Comparison of ENCODE assay signal across 12 mouse cellular contexts in genomic region chr11:52163926-52164325, GRCm38 (mm10). TPM values are rescaled to one million over a fixed set of nuclear protein-coding genes. Genes with fewer than 3 reads are reported as not detected.
DNase-seq lines count a peak whose midpoint lies in the region; ATAC-seq and TF ChIP-seq lines count a peak whose summit lies in the region.
"Had no signal": no experiment of that assay in that cellular context is flagged by ENCODE, and none has a peak within 500 bp of the region (broad histone marks: within the 10 kb centered on the region; RNA-seq: fewer than 3 reads in every experiment).

No protein-coding gene starts in this region.

- H3K27ac ChIP-seq in kidney, embryonic 15.5 days, result no peak overlapping the region
- H3K27ac ChIP-seq in lung, postnatal 0 days (ENCODE audit: low read length), result no peak overlapping the region
- H3K27ac ChIP-seq: hindbrain, embryonic 14.5 days; left cerebral cortex, adult 2 months had no signal

- no peak overlapping the region for H3K9ac ChIP-seq in kidney, embryonic 15.5 days
- no peak overlapping the region for H3K9ac ChIP-seq in lung, postnatal 0 days (replicated peaks; ENCODE audit: low read depth)
- H3K9ac ChIP-seq: hindbrain, embryonic 14.5 days had no signal

- H3K9me3 ChIP-seq in kidney, embryonic 15.5 days (replicated peaks), result no peaks in the 10 kb centered on the region
- no peaks in the 10 kb centered on the region for H3K9me3 ChIP-seq in lung, postnatal 0 days (ENCODE audit: low read length)

- H3K27me3 ChIP-seq in kidney, embryonic 15.5 days, result peaks cover 27% of the 10 kb centered on the region
- no peaks in the 10 kb centered on the region for H3K27me3 ChIP-seq in lung, postnatal 0 days (replicated peaks; ENCODE audit: insufficient read depth, low read length)

- no peak overlapping the region for H3K4me3 ChIP-seq in kidney, embryonic 15.5 days (replicated peaks)
- no peak overlapping the region for H3K4me3 ChIP-seq in lung, postnatal 0 days (ENCODE audit: low read depth, low read length)
- H3K4me3 ChIP-seq: left cerebral cortex, adult 2 months had no signal

- peak; percentile 62 for DNase-seq in kidney, adult 18-20 months
- peak; percentile 58 for DNase-seq in adrenal gland, postnatal 25 days
- peak; percentile 42 to 60 for DNase-seq in heart, postnatal 36 days
- DNase-seq in lung, postnatal 0 days (ENCODE audit: low spot score), result no peak
- DNase-seq in thymus, postnatal 36 days, result no peak
- DNase-seq: cerebellum, adult 8-10 months had no signal

- no peak overlapping the region for H3K4me2 ChIP-seq in kidney, embryonic 15.5 days
- H3K4me2 ChIP-seq in lung, postnatal 0 days (replicated peaks; ENCODE audit: low read depth, low read length), result no peak overlapping the region
- H3K4me2 ChIP-seq: hindbrain, embryonic 14.5 days had no signal

- no peaks in the 10 kb centered on the region for H3K36me3 ChIP-seq in kidney, embryonic 15.5 days
- no peaks in the 10 kb centered on the region for H3K36me3 ChIP-seq in lung, postnatal 0 days (ENCODE audit: insufficient read depth, low read length)

- TF ChIP-seq EP300 in lung, postnatal 0 days (IDR thresholded peaks at IDR 0.05), result no peak

- WGBS in kidney, embryonic 15.5 days, result 36% methylated on average over 10 of the region's 10 CpGs
- 35% methylated on average over 10 of the region's 10 CpGs for WGBS in lung, postnatal 0 days

- TF ChIP-seq CTCF in lung, postnatal 0 days (IDR thresholded peaks at IDR 0.05), result no peak

- intact Hi-C loops in heart, postnatal 36 days (cut with DNase I), result no loop called here

- peaks cover 14% of the 10 kb centered on the region for H3K4me1 ChIP-seq in kidney, embryonic 15.5 days
- no peaks in the 10 kb centered on the region for H3K4me1 ChIP-seq in lung, postnatal 0 days (ENCODE audit: insufficient read depth, low read depth, low read length)

- no peak for ATAC-seq in kidney, embryonic 15.5 days (replicated peaks; ENCODE audit: low FRiP score)
- 0 out of 2 replicates have a peak, but pooled peaks have one; percentile 21 for ATAC-seq in lung, postnatal 0 days
- no peak for ATAC-seq in cerebellum, adult (ENCODE audit: insufficient number of reproducible peaks, low FRiP score, low TSS enrichment)
- ATAC-seq in erythroblast, adult 5-6 weeks (replicated peaks; ENCODE audit: low FRiP score, poor library complexity, severe bottlenecking), result no peak
- ATAC-seq: CD4-positive, CD25-positive, alpha-beta regulatory T cell, adult 4 months had no signal

RNA-seq across cellular contexts. Expression of gene Olfr1373, which starts 18.6 kb away (rescaled TPM):
- polyA plus RNA-seq in kidney, embryonic 15.5 days (2015; fragmentation: Nextera tagmentation; extraction: Ambion mirVana), result not detected in 2 replicates
- not detected in 2 replicates for total RNA-seq in adrenal gland, postnatal 25 days (2021)
- total RNA-seq in heart, postnatal 36 days (2021), result not detected
- polyA plus RNA-seq in lung, postnatal 0 days (2015; fragmentation: Nextera tagmentation; extraction: Ambion mirVana), result not detected in 2 replicates
- not detected in 2 replicates for total RNA-seq in erythroblast, adult 5-6 weeks (2015; ENCODE audit: low replicate concordance)
- total RNA-seq in erythroblast, adult 5-6 weeks (2017; ENCODE audit: low replicate concordance), result not detected in 2 replicates
- total RNA-seq: left cerebral cortex, adult 2 months had no signal
- polyA plus RNA-seq: CD4-positive, CD25-positive, alpha-beta regulatory T cell, adult 4 months; hindbrain, embryonic 14.5 days had no signal

RNA-seq across cellular contexts. Expression of gene Olfr1371, which starts 49.9 kb away (rescaled TPM):
- polyA plus RNA-seq in kidney, embryonic 15.5 days (2015; fragmentation: Nextera tagmentation; extraction: Ambion mirVana), result not detected in 2 replicates
- not detected in 2 replicates for total RNA-seq in adrenal gland, postnatal 25 days (2021)
- not detected for total RNA-seq in heart, postnatal 36 days (2021)
- not detected in 2 replicates for polyA plus RNA-seq in lung, postnatal 0 days (2015; fragmentation: Nextera tagmentation; extraction: Ambion mirVana)
- total RNA-seq in erythroblast, adult 5-6 weeks (2015; ENCODE audit: low replicate concordance), result not detected in 2 replicates
- not detected in 2 replicates for total RNA-seq in erythroblast, adult 5-6 weeks (2017; ENCODE audit: low replicate concordance)
- total RNA-seq: left cerebral cortex, adult 2 months had no signal
- polyA plus RNA-seq: CD4-positive, CD25-positive, alpha-beta regulatory T cell, adult 4 months; hindbrain, embryonic 14.5 days had no signal

Comparison
In these comparisons a context has a peak if more than half of its experiments do, and no peak if none do; other contexts are left out.
1. DNase-seq: peak in kidney, adult 18-20 months (single experiment), adrenal gland, postnatal 25 days (single experiment) and heart, postnatal 36 days (2 of 2); none in lung, postnatal 0 days (single experiment) and thymus, postnatal 36 days (0 of 2).